Mouse (Mus musculus): Measurements from ENCODE around the gene Snrpd3.
"Not testable (repeated sequence)": the region's sequence is repeated elsewhere in the genome, so short reads cannot be mapped to it uniquely, and the experiment has no call there.

Snrpd3 gene

DNA sequence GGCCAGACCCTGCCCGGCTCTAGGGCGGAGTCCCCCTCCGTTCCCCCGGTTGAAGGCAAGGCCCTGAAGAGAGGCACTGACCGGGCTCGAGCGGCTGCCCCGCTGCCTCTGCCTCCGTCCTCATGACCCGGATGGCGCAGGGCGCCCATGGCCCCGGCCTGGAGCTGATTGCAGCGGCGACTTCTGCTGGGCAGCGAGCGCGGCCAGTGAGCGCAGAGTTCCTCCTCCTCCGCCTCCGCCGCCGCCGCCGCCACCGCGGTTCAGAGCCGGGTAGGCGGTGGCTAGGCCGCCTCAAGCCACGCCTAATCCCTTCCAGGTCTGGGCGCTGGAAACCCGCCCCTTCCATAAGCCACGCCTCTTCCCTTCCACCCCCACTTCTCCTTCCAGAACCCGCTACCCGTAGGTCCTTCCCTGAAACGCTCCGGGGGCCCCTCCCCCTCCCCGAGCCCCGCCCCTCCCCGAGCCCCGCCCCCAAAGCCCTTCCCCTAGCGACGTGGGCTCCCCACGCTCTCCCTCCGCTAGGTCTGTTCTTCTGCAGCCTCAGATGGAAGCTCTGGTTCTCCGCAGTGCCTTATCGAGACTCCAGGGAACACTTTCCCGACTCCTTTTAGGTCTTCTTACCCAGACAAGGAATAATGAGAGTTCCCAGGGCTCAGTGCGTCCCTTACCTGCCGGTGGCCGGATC lies at the start of gene Snrpd3:
Gene Snrpd3 (plus strand): TSS at position 479 of the 685 bp plus-strand sequence.
- peak; percentile 90 for DNase-seq

DNA sequence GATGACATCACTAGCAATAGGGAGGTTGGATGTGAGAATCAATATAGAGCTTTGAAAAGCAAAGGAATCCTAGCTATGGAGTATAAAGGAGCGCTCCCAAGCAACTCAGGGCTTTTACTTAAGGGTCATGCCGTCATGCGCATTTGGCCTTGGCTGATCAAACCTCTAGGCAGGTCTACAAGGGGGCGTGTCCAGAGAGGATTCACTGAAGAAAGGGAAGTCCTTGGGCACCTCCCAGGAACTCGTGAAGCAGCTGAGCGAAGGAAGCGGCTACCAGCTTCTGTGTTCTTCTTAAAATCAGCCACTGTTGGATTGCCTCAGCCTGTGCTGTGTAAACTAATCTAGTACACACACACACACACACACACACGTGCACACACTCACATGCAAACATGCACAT lies 43.9 kb upstream of the Snrpd3 start:
- no peak for DNase-seq

DNA sequence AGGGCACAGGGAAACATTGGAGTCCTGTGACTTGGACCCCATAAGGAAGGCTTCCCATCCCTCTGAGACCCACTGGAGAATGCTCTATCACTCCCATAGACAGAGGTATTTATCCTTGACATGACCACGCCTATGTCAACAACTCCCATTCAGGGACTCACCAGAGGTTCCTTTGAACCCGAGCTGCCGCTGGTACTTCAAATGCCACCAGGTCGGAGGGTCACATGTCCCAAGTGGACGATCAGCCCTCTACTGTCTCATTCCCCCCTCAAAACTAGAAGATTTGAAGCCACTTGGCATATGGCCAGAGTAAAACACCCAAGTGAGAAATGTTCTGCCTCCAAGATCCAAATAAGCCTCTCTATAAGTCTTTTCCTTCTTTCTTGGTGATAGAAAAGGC lies 42.8 kb upstream of the Snrpd3 start:
- no peak for DNase-seq

DNA sequence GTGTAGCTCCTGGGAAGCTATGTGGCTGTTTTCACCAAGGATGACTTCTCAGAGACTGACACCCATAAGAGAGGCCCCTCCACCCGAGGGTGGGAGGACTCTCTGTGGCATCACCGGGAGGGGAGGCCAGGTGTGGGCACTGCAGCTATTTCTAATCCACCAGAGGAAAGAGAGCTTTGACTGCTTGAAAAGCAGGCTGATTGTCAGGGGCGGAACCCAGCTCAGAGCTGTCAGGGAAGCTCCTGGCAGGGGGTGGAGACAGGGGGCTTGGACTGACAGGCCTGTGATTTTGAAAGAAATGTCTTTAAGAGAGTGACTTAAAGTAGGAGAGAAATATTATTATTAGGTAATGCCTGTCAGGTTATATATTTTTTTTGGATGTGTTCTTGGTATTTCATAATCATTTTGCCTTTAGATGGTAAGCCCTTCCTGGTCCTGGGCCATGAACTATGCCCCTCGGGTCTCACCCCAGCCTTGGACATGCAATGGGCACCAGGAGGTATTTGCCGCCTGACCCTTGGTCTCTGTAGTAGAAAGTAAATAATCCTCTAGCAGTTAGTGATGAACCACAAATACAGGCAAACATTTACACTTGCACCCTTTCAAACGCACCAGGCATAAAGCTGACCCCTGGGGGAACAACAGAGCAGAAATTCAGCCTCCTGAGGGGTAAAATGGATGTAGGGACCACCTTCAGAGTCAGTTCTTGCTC lies 42.1 kb upstream of the Snrpd3 start:
- DNase-seq: not testable (repeated sequence)

DNA sequence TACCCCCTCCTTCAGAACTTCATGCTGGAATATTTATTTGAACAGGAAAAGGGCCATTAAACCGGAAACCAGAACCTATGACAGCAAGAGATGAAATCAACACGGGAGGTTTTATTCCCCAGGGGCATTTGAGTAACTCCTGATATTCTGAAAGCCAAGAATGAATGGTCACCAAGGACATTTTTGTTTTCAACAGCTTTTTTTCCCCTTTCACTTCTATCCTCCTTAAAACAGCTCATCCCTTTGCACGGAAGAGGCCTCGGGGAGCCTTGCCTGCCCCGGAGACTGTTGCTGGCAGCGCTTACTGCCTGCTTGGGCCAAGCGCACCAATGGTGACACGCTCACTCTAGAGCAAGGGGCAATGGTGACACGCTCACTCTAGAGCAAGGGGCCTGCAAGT lies 40.3 kb upstream of the Snrpd3 start:
- no peak for DNase-seq

DNA sequence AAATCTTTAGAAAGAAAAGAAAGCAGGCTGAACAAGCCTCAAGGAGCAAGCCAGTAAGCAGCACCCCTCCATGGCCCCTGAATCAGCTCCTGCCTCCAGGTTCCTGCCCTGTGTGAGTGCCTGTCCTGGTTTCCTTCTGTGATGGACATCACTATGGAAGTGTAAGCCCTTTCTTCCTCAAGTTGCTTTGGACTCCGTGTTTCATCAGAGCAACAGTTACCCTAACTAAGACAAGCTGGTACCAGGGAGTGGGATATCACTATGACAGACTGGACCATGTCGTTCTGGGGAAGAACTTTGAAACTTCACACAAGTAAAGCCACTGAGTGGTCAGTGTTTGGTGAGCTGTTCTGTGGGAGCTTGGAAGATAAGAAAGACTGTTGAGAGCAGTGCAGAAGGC lies 37.4 kb upstream of the Snrpd3 start:
- DNase-seq: no peak

DNA sequence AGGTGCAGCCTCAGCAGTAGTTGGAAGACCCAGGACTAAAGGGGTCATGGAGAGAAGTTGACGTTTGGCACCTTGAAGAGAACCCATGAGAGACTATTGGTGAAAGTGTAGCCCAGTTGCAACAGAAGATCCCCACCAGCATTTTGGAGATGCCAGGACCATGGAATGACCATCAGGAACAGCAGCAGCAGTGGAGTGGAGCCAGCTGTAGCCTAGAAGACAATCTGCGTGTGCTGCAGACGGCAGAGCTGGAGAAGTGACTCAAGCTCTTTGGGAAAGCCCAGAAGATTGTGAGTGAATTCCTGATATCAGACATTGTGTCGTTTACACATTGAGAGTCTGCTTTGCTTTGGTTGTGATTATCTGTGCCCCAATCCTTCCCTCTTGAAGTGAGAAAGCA lies 35.6 kb upstream of the Snrpd3 start:
- no peak for DNase-seq

DNA sequence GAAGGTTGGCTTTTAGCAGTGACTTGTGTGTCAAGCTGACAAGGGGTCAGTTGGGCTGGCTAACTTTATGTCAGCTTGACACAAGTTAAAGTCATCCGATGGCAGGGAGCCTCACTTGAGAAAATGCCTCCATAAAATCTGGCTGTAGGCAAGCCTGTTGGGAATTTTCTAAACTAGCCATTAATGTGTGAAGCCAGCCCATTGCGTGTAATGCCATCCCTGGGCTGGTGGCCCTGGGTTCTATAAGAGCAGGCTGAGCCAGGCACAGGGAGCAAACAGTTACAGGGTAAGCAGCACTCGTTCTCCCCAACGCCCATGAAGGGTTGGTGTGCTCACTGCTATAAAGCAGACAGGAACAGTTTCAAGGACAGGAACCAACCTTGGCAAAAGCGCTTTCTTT lies 35.1 kb upstream of the Snrpd3 start:
- no peak for DNase-seq

DNA sequence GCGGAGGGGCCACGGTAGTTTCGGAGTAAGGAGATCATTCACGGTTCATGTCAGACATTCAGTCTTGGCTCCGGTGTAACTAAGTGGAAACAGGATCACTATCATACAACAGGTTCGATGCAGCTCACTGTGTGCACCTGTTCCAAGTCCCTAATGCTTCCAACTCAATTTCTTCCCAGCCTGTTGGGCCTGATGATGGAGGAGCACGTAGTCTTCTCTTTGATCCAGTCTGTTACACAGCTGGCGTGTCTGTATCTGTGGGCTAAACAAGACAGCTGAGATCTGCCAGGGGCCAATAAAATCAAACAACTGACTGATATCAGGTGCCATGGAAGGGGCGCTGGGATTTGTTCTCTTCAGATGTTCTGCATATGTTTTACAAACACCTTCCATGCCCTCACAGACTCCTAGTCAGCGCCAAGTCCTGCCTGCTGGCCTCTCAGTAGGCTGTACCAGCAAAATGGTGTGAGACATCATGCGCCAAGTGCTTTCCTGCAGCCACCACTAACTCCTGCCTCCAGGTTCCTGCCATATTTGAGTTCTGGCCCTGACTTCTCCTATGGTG lies 34.4 kb upstream of the Snrpd3 start:
- no peak for DNase-seq

DNA sequence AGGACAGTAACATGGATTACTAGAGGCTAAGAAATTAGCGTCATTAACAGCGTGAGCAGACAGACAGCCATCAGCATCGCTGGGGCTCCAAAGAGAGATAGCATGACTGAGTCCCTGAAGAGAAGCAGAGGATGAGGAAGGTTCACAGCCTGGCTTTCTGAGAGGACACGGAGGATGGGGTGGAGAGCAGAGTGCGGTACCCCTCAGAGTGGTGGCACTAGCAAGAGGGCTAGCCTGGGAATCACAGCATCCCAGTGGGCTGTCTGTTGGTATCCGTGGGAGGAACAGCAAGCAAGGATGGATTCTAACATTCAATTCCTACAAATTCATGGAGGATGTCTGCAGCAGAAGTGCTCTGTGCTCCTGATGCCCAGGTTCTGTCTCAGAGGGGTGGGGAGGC lies 33.3 kb upstream of the Snrpd3 start:
- DNase-seq: no peak

DNA sequence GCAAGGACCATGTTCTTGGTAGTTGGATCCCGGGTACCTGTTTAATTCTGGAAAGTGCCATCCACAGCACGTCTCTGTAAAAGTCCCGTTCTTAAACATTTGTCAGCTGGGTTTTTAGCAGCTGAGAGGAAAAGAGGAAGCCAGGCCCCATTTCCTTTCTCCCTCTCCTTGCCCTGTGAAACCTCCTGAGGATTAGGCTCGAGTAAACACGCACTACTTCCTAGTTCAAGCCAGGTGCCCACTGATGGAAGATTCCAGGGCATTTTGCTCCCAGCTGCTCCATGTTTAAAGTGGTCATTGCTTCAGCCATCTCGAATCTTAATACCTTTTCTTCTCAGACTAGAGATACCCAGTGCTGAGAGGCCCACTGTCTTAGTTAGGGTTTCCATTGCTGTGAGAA lies 32.6 kb upstream of the Snrpd3 start:
- DNase-seq: no peak

DNA sequence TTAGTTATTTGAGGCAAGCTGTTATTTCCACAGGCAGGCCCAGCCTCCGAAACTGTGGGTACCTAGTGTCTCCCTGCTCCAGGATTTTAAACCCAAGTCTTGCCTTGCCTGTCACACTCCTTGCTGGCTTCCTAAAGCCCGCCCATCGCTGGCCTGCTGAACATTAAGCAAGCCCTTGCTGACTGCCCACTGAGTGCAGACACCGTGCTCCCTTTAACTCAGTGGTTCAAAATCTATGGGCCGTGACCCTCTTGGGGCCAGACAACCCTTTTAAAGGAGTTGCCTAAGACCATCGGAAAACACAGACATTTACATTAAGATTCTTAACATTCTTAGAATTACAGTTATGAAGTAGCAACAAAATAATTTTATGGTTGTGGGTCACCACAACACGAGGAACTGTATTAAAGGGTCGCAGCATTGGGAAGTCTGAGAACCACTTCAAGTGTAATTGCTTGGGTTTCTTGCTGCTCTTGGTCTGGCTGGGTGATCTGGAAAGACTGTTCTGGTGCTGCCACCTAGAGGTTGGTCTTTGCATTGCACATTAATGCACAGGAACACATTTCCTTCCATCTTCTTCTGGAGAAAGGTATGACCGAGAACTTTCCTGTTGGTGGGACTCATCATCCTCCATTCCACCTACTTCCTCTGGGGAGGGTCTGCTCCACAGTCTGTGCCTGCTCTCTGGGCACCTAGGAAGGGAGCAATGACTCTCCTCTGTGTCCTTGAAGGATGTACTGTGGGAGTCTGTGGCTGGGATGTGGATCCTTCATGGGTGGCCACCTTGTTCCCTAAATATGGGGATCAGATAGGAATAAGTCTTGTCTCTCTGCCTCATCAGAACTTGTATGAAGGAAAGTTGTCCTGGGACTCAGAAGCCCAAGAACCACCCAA lies 31.0 kb upstream of the Snrpd3 start:
- DNase-seq: peak; percentile 61

DNA sequence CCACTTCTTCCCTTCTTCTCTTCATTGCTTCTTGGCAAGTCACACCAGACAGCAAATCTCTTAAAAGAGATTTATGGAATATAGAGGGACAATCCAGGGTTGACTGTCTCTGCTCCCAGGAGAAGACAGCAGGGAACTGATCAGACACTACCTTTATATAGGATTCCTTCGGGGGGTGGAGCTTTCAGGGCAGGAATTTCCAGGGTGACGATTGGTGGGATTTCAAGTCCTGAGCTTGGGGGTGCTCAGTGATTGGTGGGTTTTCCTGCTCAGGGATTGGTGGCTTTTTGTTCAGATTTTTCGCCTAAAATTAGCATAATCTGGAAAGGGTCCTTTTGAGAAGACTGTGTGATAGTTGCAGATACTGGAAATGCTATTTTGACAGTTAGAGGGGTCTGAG lies 30.2 kb upstream of the Snrpd3 start:
- no peak for DNase-seq

DNA sequence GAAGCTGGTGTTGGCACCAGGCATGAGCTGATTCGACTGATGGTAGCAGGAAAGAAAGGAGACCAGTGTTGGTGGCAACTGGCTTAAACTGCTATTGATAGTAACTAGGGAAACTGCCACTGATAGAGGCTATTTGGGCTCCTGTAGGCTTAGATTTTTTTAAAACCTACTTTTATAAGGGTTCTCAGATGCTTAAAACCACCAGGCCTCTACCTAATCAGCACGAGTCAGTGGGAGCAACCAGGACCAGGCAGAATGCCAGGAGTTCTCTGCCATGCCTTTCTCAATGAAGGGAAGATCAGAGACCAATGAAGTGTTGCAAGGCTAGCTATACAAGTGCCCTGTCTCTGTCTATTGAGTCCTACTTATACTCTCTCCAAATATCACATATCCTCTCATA lies 27.8 kb upstream of the Snrpd3 start:
- DNase-seq: no peak

DNA sequence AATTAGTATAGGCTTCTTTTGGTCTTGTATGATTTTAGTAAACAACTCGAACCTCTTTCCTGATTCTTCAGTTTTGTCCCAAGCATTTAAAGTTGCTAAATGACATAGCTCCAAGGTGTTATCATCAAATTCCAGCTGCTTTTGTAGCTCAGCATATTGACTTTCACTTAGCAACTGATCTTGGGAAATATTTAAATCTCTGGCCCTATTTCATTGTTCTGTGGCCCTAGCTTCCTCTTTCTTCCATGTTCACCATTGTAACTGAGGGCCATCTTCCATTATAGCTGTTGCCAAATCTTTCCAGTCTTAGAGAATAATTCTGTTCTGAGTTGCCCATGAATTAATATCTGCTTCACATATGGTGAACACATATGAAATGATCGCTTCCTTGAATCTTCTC lies 26.6 kb upstream of the Snrpd3 start:
- no peak for DNase-seq

DNA sequence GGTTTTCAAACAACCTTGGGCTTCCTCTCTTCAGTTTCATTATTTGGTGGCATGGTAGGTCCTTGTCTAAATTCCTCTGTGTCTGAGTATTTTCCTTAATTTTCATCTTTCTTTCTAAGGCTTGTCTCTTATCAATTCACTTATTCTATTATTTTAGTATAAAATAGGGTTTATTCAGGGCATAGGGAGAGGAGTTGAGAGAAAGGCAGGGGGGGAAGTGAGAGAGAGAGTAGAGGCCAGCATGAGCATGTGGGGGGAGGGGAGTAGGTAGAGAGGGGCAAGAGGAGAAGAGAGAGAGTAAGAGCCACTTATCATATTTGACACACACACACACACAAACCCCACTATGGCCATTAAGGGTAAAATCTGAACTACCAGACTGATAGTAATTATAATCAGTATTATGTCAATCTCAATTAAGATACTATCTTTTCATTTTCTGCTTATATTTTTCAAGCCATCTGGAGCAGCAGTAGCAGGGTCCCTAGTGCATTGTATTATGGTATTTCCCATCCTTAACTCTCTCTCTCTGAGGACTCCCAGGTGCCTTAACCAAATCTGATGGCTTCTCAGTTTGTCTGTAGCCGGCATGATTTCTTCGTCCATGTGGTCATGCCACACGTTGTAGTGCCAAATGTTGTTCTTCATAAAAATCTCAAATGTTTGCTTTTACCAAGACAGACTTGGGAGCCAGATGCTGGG lies 26.0 kb upstream of the Snrpd3 start:
- DNase-seq: no peak

DNA sequence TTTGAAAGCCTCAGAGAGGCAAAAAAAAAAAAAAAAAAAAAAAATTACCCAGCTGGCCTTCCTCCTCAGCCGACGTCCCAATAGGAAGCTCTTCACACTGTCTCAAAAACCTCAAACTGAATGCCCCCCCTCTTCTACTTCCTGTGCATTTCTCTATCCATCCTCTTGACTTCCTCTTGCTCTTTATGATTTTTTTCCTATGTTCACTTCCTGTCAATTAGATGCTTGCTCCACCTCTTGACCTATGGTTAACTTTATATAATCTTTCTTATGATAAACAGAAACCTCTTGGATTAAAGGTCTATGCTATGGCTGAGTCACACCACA lies 25.5 kb upstream of the Snrpd3 start:
- DNase-seq: no peak

DNA sequence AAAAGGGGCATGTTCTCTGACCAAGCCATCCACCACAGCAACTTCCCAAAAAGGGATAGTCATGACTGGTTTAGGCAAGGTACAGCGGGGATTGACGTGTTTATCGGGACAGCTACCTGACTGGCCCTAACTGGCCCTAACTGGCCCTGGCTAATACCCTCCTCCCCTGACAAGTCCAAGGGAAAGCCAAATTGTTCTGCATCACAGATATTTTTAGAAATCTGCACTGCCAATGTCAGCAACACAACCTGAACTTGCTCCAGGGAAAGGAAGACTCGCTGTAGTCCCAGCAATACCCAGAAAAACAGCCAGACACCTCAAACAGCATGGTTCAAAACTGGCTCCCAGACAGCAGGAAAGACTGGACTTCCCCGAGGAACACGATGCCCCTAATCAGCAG lies 22.0 kb upstream of the Snrpd3 start:
- no peak for DNase-seq

DNA sequence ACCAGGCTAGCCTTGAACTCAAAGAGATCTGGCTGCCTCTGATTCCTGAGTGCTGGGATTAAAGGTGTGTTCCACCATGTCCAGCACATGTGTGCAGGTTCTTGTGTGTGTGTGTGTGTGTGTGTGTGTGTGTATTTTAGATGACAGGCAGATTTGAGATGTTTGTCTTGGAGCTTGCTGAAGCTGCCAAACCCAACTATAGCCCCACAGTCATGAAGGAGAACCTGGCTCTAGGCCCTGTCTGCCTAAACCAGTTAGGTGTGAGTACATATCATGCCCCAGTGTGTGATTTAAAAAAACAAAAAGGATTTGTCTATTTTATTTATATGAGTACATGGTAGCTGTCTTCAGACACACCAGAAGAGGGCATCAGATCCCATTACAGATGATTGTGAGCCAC lies 21.4 kb upstream of the Snrpd3 start:
- DNase-seq: no peak

DNA sequence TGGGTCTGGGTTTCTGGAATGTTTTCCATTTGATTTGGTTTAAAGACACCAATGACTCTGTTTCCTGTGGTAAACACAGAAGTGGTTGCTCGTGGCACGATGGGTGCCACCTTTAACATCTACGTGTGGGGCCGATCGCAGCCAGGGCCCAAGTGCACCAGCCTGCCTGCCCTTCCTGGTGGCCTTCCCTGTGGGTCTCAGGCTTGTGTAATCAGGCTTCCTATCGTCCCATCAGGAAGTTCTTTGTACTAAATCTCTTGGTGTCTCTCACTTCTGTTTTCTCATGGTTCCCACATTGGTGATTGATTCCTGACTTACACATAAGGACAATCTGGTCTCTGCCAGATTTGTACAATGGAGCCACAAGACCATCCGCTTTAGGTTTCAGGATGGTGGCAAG lies 18.1 kb upstream of the Snrpd3 start:
- not testable (repeated sequence) for DNase-seq

DNA sequence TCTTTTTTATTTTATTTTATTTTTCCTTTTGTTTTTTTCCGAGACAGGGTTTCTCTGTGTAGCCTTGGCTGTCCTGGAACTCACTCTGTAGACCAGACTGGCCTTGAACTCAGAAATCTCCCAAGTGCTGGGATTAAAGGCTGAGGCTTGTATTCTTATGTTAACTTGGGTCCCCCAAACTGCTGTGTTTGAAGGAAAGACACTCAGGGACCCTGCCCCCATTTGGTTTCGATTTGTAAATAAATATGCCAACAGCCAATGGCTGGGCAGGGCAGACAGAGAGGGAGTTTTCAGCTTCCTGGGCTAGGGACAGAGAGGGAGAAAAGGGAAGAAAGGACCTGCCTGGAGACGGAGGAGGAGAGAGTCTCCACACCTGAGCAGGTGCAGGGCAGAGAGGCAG lies 17.6 kb upstream of the Snrpd3 start:
- no peak for DNase-seq

DNA sequence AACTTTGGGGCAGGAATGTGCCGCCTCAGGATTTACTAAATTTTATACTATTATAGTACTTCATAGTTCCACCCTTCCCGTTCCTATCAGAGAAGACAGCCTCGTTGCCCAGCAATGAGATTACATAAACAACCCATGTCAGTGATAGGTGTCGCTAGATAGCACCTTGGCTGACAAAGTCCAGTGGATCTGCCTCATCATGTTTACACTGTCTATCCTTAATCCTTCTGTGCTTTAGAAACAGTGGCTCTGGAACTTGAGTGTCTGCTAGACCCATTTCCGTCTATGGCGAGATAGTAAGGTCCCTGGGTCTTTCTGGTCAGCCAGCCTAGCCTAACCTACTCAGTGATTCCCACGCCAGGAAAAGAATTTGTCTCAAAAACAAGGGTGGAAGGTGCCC lies 17.0 kb upstream of the Snrpd3 start:
- no peak for DNase-seq

DNA sequence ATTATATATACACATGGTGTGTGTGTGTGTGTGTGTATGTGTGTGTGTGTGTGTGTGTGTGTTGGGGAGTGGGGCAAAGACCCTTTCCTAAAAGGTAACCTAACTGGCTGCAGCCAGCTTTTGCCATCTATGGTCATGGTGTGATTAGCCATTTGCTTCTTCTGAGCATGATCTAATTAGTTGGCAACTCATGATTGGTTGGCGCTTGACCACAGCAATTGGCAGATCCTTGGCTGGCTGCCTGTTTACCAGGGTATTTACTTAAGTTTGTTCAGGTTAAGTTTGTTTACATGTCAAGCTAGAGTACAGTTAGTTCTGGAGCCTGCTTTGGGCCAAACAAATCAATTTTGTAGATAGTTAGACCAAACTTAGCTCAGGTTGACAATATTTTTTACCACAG lies 15.7 kb upstream of the Snrpd3 start:
- DNase-seq: no peak

Measured in cerebellum, adult 11 months (tissue).